In the genomic region with DNA sequence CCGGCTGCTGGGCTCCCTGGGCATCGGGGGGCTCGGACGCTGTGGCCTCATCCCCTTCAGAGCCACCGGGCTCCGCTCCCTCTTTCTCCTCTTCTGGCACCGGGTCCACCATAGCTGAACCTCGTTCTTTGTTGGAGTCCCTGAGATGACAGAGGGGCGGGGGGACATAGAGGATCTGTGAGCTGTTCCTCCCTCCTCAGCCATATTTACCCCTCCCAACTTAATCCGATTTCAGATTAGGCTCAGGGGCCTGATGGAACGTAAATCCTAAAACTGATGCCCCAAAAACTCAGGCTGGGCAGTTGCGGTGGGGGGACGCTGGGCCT, we compare ENCODE assay signal across 8 mouse cellular contexts. TPM values are rescaled to one million over a fixed set of nuclear protein-coding genes. Genes with fewer than 3 reads are reported as not detected.
DNase-seq lines count a peak whose midpoint lies in the region; ATAC-seq lines count a peak whose summit lies in the region.

No protein-coding gene starts in this region.

- peak overlapping the region; percentile 63 for H3K4me3 ChIP-seq in heart, embryonic 16.5 days (ENCODE audit: low read length)
- peak overlapping the region; percentile 68; the same call in 1 of the 2 replicates for H3K4me3 ChIP-seq in brown adipose tissue, adult 24 weeks (ENCODE audit: insufficient read depth, low read depth, low read length)
- H3K4me3 ChIP-seq in hindbrain, embryonic 10.5 days, result peak overlapping the region; percentile 69
- H3K4me3 ChIP-seq in midbrain, embryonic 11.5 days (ENCODE audit: low read depth, low read length), result peak overlapping the region; percentile 52

- no peak overlapping the region for H3K9ac ChIP-seq in heart, embryonic 16.5 days (ENCODE audit: low read length)
- peak overlapping the region; percentile 87 for H3K9ac ChIP-seq in midbrain, embryonic 11.5 days (ENCODE audit: low read length)

- no peaks in the 10 kb centered on the region for H3K36me3 ChIP-seq in heart, embryonic 16.5 days (ENCODE audit: control insufficient read depth, insufficient read depth)
- H3K36me3 ChIP-seq in hindbrain, embryonic 10.5 days, result peaks cover 49% of the 10 kb centered on the region
- H3K36me3 ChIP-seq in midbrain, embryonic 11.5 days (ENCODE audit: control insufficient read depth, insufficient read depth, low read length), result peaks cover 46% of the 10 kb centered on the region

- H3K27me3 ChIP-seq in heart, embryonic 16.5 days (ENCODE audit: control insufficient read depth, insufficient read depth, low read length), result peaks cover 81% of the 10 kb centered on the region
- H3K27me3 ChIP-seq in hindbrain, embryonic 10.5 days (ENCODE audit: insufficient read depth, poor library complexity, severe bottlenecking), result peaks cover 50% of the 10 kb centered on the region
- H3K27me3 ChIP-seq in midbrain, embryonic 11.5 days (ENCODE audit: control insufficient read depth, insufficient read depth, low read length), result peaks cover 6% of the 10 kb centered on the region; the same call in 1 of the 2 replicates

- no peak overlapping the region for H3K27ac ChIP-seq in heart, embryonic 16.5 days (ENCODE audit: low read length)
- no peak overlapping the region for H3K27ac ChIP-seq in brown adipose tissue, adult 24 weeks (replicated peaks; ENCODE audit: low read depth, low read length)
- peak overlapping the region; percentile 98 for H3K27ac ChIP-seq in hindbrain, embryonic 10.5 days
- H3K27ac ChIP-seq in midbrain, embryonic 11.5 days (ENCODE audit: low read depth, low read length), result peak overlapping the region; percentile 99

- no peak for ATAC-seq in heart, embryonic 16.5 days (replicated peaks; ENCODE audit: extremely low read depth, insufficient read depth, low FRiP score)
- peak; percentile 59 for ATAC-seq in midbrain, embryonic 11.5 days (ENCODE audit: low FRiP score)

- H3K9me3 ChIP-seq in heart, embryonic 16.5 days (replicated peaks; ENCODE audit: control insufficient read depth, low read length), result no peaks in the 10 kb centered on the region
- H3K9me3 ChIP-seq in hindbrain, embryonic 10.5 days, result peaks cover 47% of the 10 kb centered on the region
- peaks cover 40% of the 10 kb centered on the region for H3K9me3 ChIP-seq in midbrain, embryonic 11.5 days (ENCODE audit: control insufficient read depth, low read length)

- 6% methylated on average over 13 of the region's 13 CpGs for WGBS in heart, embryonic 16.5 days
- WGBS in hindbrain, embryonic 10.5 days, result 10% methylated on average over 13 of the region's 13 CpGs
- 3% methylated on average over 12 of the region's 13 CpGs for WGBS in midbrain, embryonic 11.5 days

- H3K4me2 ChIP-seq in heart, embryonic 16.5 days (ENCODE audit: low read depth, low read length), result peak overlapping the region; percentile 99
- H3K4me2 ChIP-seq in midbrain, embryonic 11.5 days, result peak overlapping the region; percentile 72

- no peak for DNase-seq in heart, adult 8-10 months (ENCODE audit: low spot score)
- DNase-seq in hindbrain, embryonic 10.5 days (ENCODE audit: low spot score), result peak; percentile 47
- peak; percentile 98 for DNase-seq in midbrain, embryonic 11.5 days (ENCODE audit: low spot score, missing footprints)
- DNase-seq in urinary bladder, postnatal 10 days (ENCODE audit: low spot score), result no peak
- no peak for DNase-seq in kidney, postnatal 14 days
- DNase-seq in layer of hippocampus, postnatal 25 days (ENCODE audit: extremely low spot score in 1 of 2, low spot score in 1 of 2), result no peak

- H3K4me1 ChIP-seq in heart, embryonic 16.5 days (ENCODE audit: control insufficient read depth, insufficient read depth, low read length), result peaks cover 20% of the 10 kb centered on the region
- peaks cover 2% of the 10 kb centered on the region for H3K4me1 ChIP-seq in brown adipose tissue, adult 24 weeks (ENCODE audit: control insufficient read depth, insufficient read depth, insufficient read length, low read length)
- peaks cover 39% of the 10 kb centered on the region for H3K4me1 ChIP-seq in hindbrain, embryonic 10.5 days (replicated peaks)
- peaks cover 14% of the 10 kb centered on the region for H3K4me1 ChIP-seq in midbrain, embryonic 11.5 days (ENCODE audit: control insufficient read depth, insufficient read depth, low read length)

RNA-seq across cellular contexts. Expression of gene Ccdc177, which starts 1.1 kb away (rescaled TPM):
- not detected in 2 replicates for polyA plus RNA-seq in heart, embryonic 16.5 days (2015; fragmentation: Nextera tagmentation; extraction: Ambion mirVana)
- under 1 TPM in 1 of 4 experiments, not detected in 3; 0.08 TPM for total RNA-seq in heart, adult 8-10 months (2022)
- polyA plus RNA-seq in brown adipose tissue, adult 24 weeks (2012; ENCODE audit: insufficient read depth, insufficient read length, missing spikeins), result not detected in 2 replicates
- polyA plus RNA-seq in hindbrain, embryonic 10.5 days (2016; fragmentation: Nextera tagmentation; extraction: Ambion mirVana), result 1.5 and 2.4 TPM in 2 replicates
- polyA plus RNA-seq in midbrain, embryonic 11.5 days (2014; fragmentation: Nextera tagmentation; extraction: Ambion mirVana), result 4.9 and 5.3 TPM in 2 replicates
- total RNA-seq in layer of hippocampus, postnatal 25 days (2021), result 10 to 100 TPM; 17.6 to 19.2 TPM

RNA-seq across cellular contexts. Expression of gene Susd6, which starts 31.0 kb away (rescaled TPM):
- polyA plus RNA-seq in heart, embryonic 16.5 days (2015; fragmentation: Nextera tagmentation; extraction: Ambion mirVana), result 18.1 and 19.4 TPM in 2 replicates
- total RNA-seq in heart, adult 8-10 months (2022), result 10 to 100 TPM; 70.6 to 75.8 (median 73.7) TPM
- polyA plus RNA-seq in brown adipose tissue, adult 24 weeks (2012; ENCODE audit: insufficient read depth, insufficient read length, missing spikeins), result 12.1 and 13.8 TPM in 2 replicates
- polyA plus RNA-seq in hindbrain, embryonic 10.5 days (2016; fragmentation: Nextera tagmentation; extraction: Ambion mirVana), result 15.6 and 15.9 TPM in 2 replicates
- polyA plus RNA-seq in midbrain, embryonic 11.5 days (2014; fragmentation: Nextera tagmentation; extraction: Ambion mirVana), result 18.4 and 19.0 TPM in 2 replicates
- 10 to 100 TPM; 59.9 to 64.5 TPM for total RNA-seq in layer of hippocampus, postnatal 25 days (2021)

Comparison
In these comparisons a context has a peak if more than half of its experiments do, and no peak if none do; other contexts are left out.
1. H3K27ac ChIP-seq: peak in hindbrain, embryonic 10.5 days (single experiment) and midbrain, embryonic 11.5 days (single experiment); none in heart, embryonic 16.5 days (single experiment) and brown adipose tissue, adult 24 weeks (single experiment).
2. DNase-seq: peak in hindbrain, embryonic 10.5 days (single experiment) and midbrain, embryonic 11.5 days (single experiment); none in heart, adult 8-10 months (single experiment), urinary bladder, postnatal 10 days (single experiment), kidney, postnatal 14 days (single experiment) and layer of hippocampus, postnatal 25 days (0 of 2).
3. Peak in every context shown above with its lines, with median percentiles within 50 percentile points of each other: H3K4me3 ChIP-seq.